Mouse (Mus musculus): ENCODE results near the gene Dennd1b.
A peak's percentile ranks its signal among the peaks of the same experiment; 100 is the strongest.

GRCm38 (mm10) chr1:139083382-139083781 is 120.1 kb downstream of the Dennd1b start:
- TF ChIP-seq POLR2A (IDR thresholded peaks at IDR 0.05; ENCODE audit: borderline replicate concordance, extremely low read depth, low read depth, low read length): no peak
- TF ChIP-seq CTCF (IDR thresholded peaks at IDR 0.05; ENCODE audit: insufficient read depth, low read length): peak; percentile 26; the same call in 1 of the 2 replicates
